Mouse (Mus musculus): ENCODE measurements at regions not wholly inside any gene's neighbourhood (a gene's known extent, or its start where the extent isn't known, plus 50 kb on each side); places are given as distances from the start of the nearest gene placed in this dataset.
A peak's percentile ranks its signal among the peaks of the same experiment; 100 is the strongest.

- peak; percentile 35 for DNase-seq
- no peak overlapping the region for H3K9ac ChIP-seq
- H3K4me1 ChIP-seq (ENCODE audit: insufficient read depth): no peaks in the 10 kb centered on the region
- ATAC-seq (ENCODE audit: insufficient read depth): no peak
- no peaks in the 10 kb centered on the region for H3K36me3 ChIP-seq (ENCODE audit: insufficient read depth)
- no peaks in the 10 kb centered on the region for H3K27me3 ChIP-seq (ENCODE audit: insufficient read depth, low read length)
- no peak overlapping the region for H3K4me2 ChIP-seq
- WGBS: 21% methylated on average over 2 of the region's 2 CpGs
- H3K27ac ChIP-seq (ENCODE audit: low read depth): no peak overlapping the region
- no peak overlapping the region for H3K4me3 ChIP-seq (ENCODE audit: low read depth, low read length)
- TF ChIP-seq CTCF (IDR thresholded peaks at IDR 0.05; ENCODE audit: low read depth): no peak
- no peaks in the 10 kb centered on the region for H3K9me3 ChIP-seq (ENCODE audit: low read depth, low read length)
Measured at GRCm38 (mm10) chr10:124222068-124222467, 958.3 kb downstream of the Fam19a2 start.

GRCm38 (mm10) chr10:124227061-124227460 lies 963.3 kb downstream of the Fam19a2 start:
- no peaks in the 10 kb centered on the region for H3K27me3 ChIP-seq (ENCODE audit: insufficient read depth, low read length)
- H3K4me2 ChIP-seq: no peak overlapping the region
- no peaks in the 10 kb centered on the region for H3K4me1 ChIP-seq (ENCODE audit: insufficient read depth)
- H3K9me3 ChIP-seq (ENCODE audit: low read depth, low read length): no peaks in the 10 kb centered on the region
- WGBS: 83% methylated on average over 1 of the region's 1 CpGs
- H3K4me3 ChIP-seq (ENCODE audit: low read depth, low read length): no peak overlapping the region
- H3K27ac ChIP-seq (ENCODE audit: low read depth): no peak overlapping the region
- TF ChIP-seq CTCF (IDR thresholded peaks at IDR 0.05; ENCODE audit: low read depth): no peak
- H3K9ac ChIP-seq: no peak overlapping the region
- H3K36me3 ChIP-seq (ENCODE audit: insufficient read depth): no peaks in the 10 kb centered on the region
- DNase-seq (no peak), ATAC-seq (ENCODE audit: insufficient read depth) (no peak)

- no peak for TF ChIP-seq CTCF (IDR thresholded peaks at IDR 0.05; ENCODE audit: low read depth)
- Histone ChIP-seq H3K4me1 (ENCODE audit: insufficient read depth) (no peaks in the 10 kb centered on the region), H3K9me3 (ENCODE audit: low read depth, low read length) (no peaks in the 10 kb centered on the region), H3K4me3 (ENCODE audit: low read depth, low read length) (no peak overlapping the region), H3K4me2 (no peak overlapping the region), H3K9ac (no peak overlapping the region), H3K27ac (ENCODE audit: low read depth) (0 out of 2 replicates have a peak overlapping the region, but pooled peaks have one; percentile 5), H3K27me3 (ENCODE audit: insufficient read depth, low read length) (no peaks in the 10 kb centered on the region), H3K36me3 (ENCODE audit: insufficient read depth) (no peaks in the 10 kb centered on the region)
- peak; percentile 65 for ATAC-seq (ENCODE audit: insufficient read depth)
- WGBS: 25% methylated on average over 4 of the region's 4 CpGs
- DNase-seq: peak; percentile 52
Measured at GRCm38 (mm10) chr10:124249358-124249757, 985.6 kb downstream of the Fam19a2 start.

GRCm38 (mm10) chr10:124250004-124250403 lies 986.2 kb downstream of the Fam19a2 start:
- WGBS: 39% methylated on average over 4 of the region's 4 CpGs
- Histone ChIP-seq H3K4me2 (no peak overlapping the region), H3K27ac (ENCODE audit: low read depth) (no peak overlapping the region), H3K27me3 (ENCODE audit: insufficient read depth, low read length) (no peaks in the 10 kb centered on the region), H3K36me3 (ENCODE audit: insufficient read depth) (no peaks in the 10 kb centered on the region), H3K4me1 (ENCODE audit: insufficient read depth) (no peaks in the 10 kb centered on the region), H3K9me3 (ENCODE audit: low read depth, low read length) (no peaks in the 10 kb centered on the region), H3K4me3 (ENCODE audit: low read depth, low read length) (no peak overlapping the region), H3K9ac (no peak overlapping the region)
- ATAC-seq (ENCODE audit: insufficient read depth) (no peak), DNase-seq (no peak)
- no peak for TF ChIP-seq CTCF (IDR thresholded peaks at IDR 0.05; ENCODE audit: low read depth)

GRCm38 (mm10) chr10:124288301-124288995 lies 1024.7 kb downstream of the Fam19a2 start:
- Histone ChIP-seq H3K9ac (no peak overlapping the region), H3K4me1 (ENCODE audit: insufficient read depth) (no peaks in the 10 kb centered on the region), H3K4me2 (peak overlapping the region; percentile 47), H3K9me3 (ENCODE audit: low read depth, low read length) (no peaks in the 10 kb centered on the region), H3K36me3 (ENCODE audit: insufficient read depth) (no peaks in the 10 kb centered on the region), H3K4me3 (ENCODE audit: low read depth, low read length) (peak overlapping the region; percentile 5; the same call in 1 of the 2 replicates), H3K27ac (ENCODE audit: low read depth) (peak overlapping the region; percentile 43), H3K27me3 (ENCODE audit: insufficient read depth, low read length) (no peaks in the 10 kb centered on the region)
- peak; percentile 54 for DNase-seq
- TF ChIP-seq CTCF (IDR thresholded peaks at IDR 0.05; ENCODE audit: low read depth): no peak
- ATAC-seq (ENCODE audit: insufficient read depth): peak; percentile 75; the same call in 1 of the 2 replicates
- 44% methylated on average over 18 of the region's 18 CpGs for WGBS

GRCm38 (mm10) chr10:124297198-124297677 lies 1033.4 kb downstream of the Fam19a2 start:
- Histone ChIP-seq H3K4me1 (ENCODE audit: insufficient read depth) (no peaks in the 10 kb centered on the region), H3K4me2 (no peak overlapping the region), H3K27me3 (ENCODE audit: insufficient read depth, low read length) (no peaks in the 10 kb centered on the region), H3K4me3 (ENCODE audit: low read depth, low read length) (no peak overlapping the region), H3K9ac (no peak overlapping the region), H3K27ac (ENCODE audit: low read depth) (no peak overlapping the region), H3K36me3 (ENCODE audit: insufficient read depth) (no peaks in the 10 kb centered on the region), H3K9me3 (ENCODE audit: low read depth, low read length) (no peaks in the 10 kb centered on the region)
- no peak for TF ChIP-seq CTCF (IDR thresholded peaks at IDR 0.05; ENCODE audit: low read depth)
- no peak for DNase-seq
- no peak for ATAC-seq (ENCODE audit: insufficient read depth)
- WGBS: 64% methylated on average over 2 of the region's 2 CpGs

- no peak overlapping the region for H3K4me2 ChIP-seq
- WGBS: 52% methylated on average over 1 of the region's 1 CpGs
- no peak for TF ChIP-seq CTCF (IDR thresholded peaks at IDR 0.05; ENCODE audit: low read depth)
- no peak overlapping the region for H3K4me3 ChIP-seq (ENCODE audit: low read depth, low read length)
- ATAC-seq (ENCODE audit: insufficient read depth) (no peak), DNase-seq (no peak)
- H3K9ac ChIP-seq: no peak overlapping the region
- no peaks in the 10 kb centered on the region for H3K36me3 ChIP-seq (ENCODE audit: insufficient read depth)
- H3K9me3 ChIP-seq (ENCODE audit: low read depth, low read length): no peaks in the 10 kb centered on the region
- no peaks in the 10 kb centered on the region for H3K4me1 ChIP-seq (ENCODE audit: insufficient read depth)
- H3K27me3 ChIP-seq (ENCODE audit: insufficient read depth, low read length): no peaks in the 10 kb centered on the region
- H3K27ac ChIP-seq (ENCODE audit: low read depth): no peak overlapping the region
Measured at GRCm38 (mm10) chr10:124304683-124305082, 1040.9 kb downstream of the Fam19a2 start.

All from lung, embryonic 14.5 days (tissue).